Mouse (Mus musculus) testis, postnatal 14 days (tissue): Measurements from ENCODE around the gene Ano8.
"Not testable (repeated sequence)": the region's sequence is repeated elsewhere in the genome, so short reads cannot be mapped to it uniquely, and the experiment has no call there.

Experiments
- DNase-seq: peaks from one replicate; pipeline ENCODE4 v3.0.0; 2021; ENCODE audit warnings: low spot score

Gene Ano8

DNA sequence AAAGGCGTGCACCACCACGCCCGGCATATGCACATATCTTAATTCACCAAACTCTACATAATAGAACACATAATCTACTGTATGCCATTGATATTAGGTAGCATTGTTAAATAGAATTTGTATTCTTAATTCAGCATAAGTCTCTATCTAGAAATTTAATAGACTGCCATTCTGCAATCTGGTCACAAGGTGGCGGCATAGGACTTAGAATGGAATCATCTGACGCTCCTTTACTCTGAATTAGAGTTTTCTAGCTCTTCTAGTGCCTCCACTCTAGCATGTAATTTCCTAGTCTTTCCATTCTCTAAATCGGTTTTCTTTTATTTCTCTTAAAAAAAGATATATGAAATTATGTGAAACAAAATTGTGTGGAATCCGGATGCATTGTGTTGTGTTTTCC lies 44.4 kb downstream of the Ano8 start:
- no peak for DNase-seq

DNA sequence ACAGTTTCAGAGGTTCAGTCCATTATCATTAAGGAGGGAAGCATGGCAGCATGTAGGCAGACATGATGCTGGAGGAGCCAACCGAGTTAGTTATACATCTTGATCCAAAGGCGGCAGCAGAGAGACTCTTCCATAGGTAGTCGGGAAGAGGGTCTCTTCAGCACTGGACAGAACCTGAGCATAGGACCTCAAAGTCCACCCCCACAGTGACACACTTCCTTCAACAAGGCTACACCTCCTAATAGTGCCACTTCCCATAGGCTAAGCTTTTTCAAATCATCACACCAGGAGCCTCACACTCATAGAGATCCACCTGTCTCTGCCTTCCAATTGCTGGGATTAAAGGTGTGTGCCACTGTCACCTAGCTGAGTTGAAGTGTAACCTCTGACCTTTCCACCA lies 48.7 kb downstream of the Ano8 start:
- DNase-seq, result no peak

DNA sequence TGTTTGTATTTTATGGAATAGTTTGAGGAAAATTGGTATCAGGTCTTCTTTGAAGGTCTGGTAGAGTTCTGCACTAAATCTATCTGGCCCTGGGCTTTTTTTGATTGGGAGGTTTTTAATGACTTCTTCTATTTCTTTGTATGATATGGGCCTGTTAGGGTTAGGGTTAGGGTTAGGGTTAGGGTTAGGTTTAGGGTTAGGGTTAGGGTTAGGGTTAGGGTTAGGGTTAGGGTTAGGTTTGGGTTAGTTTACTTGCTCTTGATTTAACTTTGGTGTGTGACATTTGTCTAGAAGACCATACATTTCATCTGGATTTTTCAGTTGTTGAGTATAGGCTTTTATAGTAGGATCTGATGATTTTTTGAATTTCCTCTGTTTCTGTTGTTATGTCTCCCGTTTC lies 52.8 kb downstream of the Ano8 start:
- not testable (repeated sequence) for DNase-seq
